In genomic region chr1:151684451-151684892, GRCm38 (mm10) we compare ENCODE assay signal across 13 mouse cellular contexts.
DNase-seq lines count a peak whose midpoint lies in the region; ATAC-seq and TF ChIP-seq lines count a peak whose summit lies in the region.
"Had no signal": no experiment of that assay in that cellular context is flagged by ENCODE, and none has a peak within 500 bp of the region (broad histone marks: within the 10 kb centered on the region; RNA-seq: fewer than 3 reads in every experiment).

No protein-coding gene starts in this region.

- ATAC-seq in embryonic facial prominence, embryonic 11.5 days (replicated peaks; ENCODE audit: insufficient number of reproducible peaks, low FRiP score, low TSS enrichment, low read depth): no peak
- ATAC-seq in lung, embryonic 14.5 days (ENCODE audit: insufficient read depth): no peak
- no peak for ATAC-seq in lung, postnatal 0 days
- no peak for ATAC-seq in stomach, embryonic 15.5 days (ENCODE audit: insufficient read depth, low FRiP score, low read depth)
- ATAC-seq in midbrain, embryonic 13.5 days: no peak

- H3K4me2 ChIP-seq in embryonic facial prominence, embryonic 11.5 days (ENCODE audit: low read depth, low read length): no peak overlapping the region
- H3K4me2 ChIP-seq in lung, embryonic 14.5 days: no peak overlapping the region
- H3K4me2 ChIP-seq in lung, postnatal 0 days (replicated peaks; ENCODE audit: low read depth, low read length): no peak overlapping the region
- H3K4me2 ChIP-seq in stomach, embryonic 15.5 days: no peak overlapping the region
- no peak overlapping the region for H3K4me2 ChIP-seq in midbrain, embryonic 13.5 days (replicated peaks)
- H3K4me2 ChIP-seq: heart, embryonic 13.5 days had no signal

- H3K4me1 ChIP-seq in embryonic facial prominence, embryonic 11.5 days (ENCODE audit: control insufficient read depth, insufficient read depth, low read length): no peaks in the 10 kb centered on the region
- peaks cover 22% of the 10 kb centered on the region for H3K4me1 ChIP-seq in embryonic facial prominence, embryonic 10.5 days
- peaks cover 9% of the 10 kb centered on the region for H3K4me1 ChIP-seq in lung, embryonic 14.5 days (ENCODE audit: insufficient read depth)
- H3K4me1 ChIP-seq in lung, postnatal 0 days (ENCODE audit: insufficient read depth, low read depth, low read length): peaks cover 17% of the 10 kb centered on the region; the same call in 1 of the 2 replicates
- peaks cover 22% of the 10 kb centered on the region for H3K4me1 ChIP-seq in stomach, embryonic 15.5 days
- H3K4me1 ChIP-seq in midbrain, embryonic 13.5 days (replicated peaks): peaks cover 5% of the 10 kb centered on the region

- H3K27me3 ChIP-seq in embryonic facial prominence, embryonic 11.5 days (ENCODE audit: control insufficient read depth, insufficient read depth, low read length): no peaks in the 10 kb centered on the region
- H3K27me3 ChIP-seq in embryonic facial prominence, embryonic 10.5 days (replicated peaks; ENCODE audit: low read depth, poor library complexity, severe bottlenecking): no peaks in the 10 kb centered on the region
- H3K27me3 ChIP-seq in lung, embryonic 14.5 days (ENCODE audit: insufficient read depth, low read length): no peaks in the 10 kb centered on the region
- H3K27me3 ChIP-seq in lung, postnatal 0 days (replicated peaks; ENCODE audit: insufficient read depth, low read length): no peaks in the 10 kb centered on the region
- H3K27me3 ChIP-seq in stomach, embryonic 15.5 days (replicated peaks): no peaks in the 10 kb centered on the region
- H3K27me3 ChIP-seq in midbrain, embryonic 13.5 days: no peaks in the 10 kb centered on the region
- H3K27me3 ChIP-seq: heart, embryonic 13.5 days had no signal

- no peak overlapping the region for H3K27ac ChIP-seq in embryonic facial prominence, embryonic 11.5 days (replicated peaks; ENCODE audit: low read depth, low read length)
- H3K27ac ChIP-seq in embryonic facial prominence, embryonic 10.5 days (replicated peaks): no peak overlapping the region
- peak overlapping the region; percentile 9; the same call in 1 of the 2 replicates for H3K27ac ChIP-seq in lung, embryonic 14.5 days (ENCODE audit: low read depth)
- H3K27ac ChIP-seq in lung, postnatal 0 days (ENCODE audit: low read length): no peak overlapping the region
- H3K27ac ChIP-seq in stomach, embryonic 15.5 days: peak overlapping the region; percentile 8; the same call in 1 of the 2 replicates
- H3K27ac ChIP-seq in midbrain, embryonic 13.5 days: no peak overlapping the region
- H3K27ac ChIP-seq: heart, embryonic 13.5 days had no signal

- H3K9ac ChIP-seq in embryonic facial prominence, embryonic 11.5 days (replicated peaks; ENCODE audit: low read length): no peak overlapping the region
- no peak overlapping the region for H3K9ac ChIP-seq in lung, embryonic 14.5 days
- no peak overlapping the region for H3K9ac ChIP-seq in lung, postnatal 0 days (replicated peaks; ENCODE audit: low read depth)
- H3K9ac ChIP-seq in stomach, embryonic 15.5 days: no peak overlapping the region
- no peak overlapping the region for H3K9ac ChIP-seq in midbrain, embryonic 13.5 days (replicated peaks)
- H3K9ac ChIP-seq: heart, embryonic 13.5 days had no signal

- TF ChIP-seq EP300 in lung, postnatal 0 days (IDR thresholded peaks at IDR 0.05): no peak

- no peak for TF ChIP-seq CTCF in lung, embryonic 14.5 days (IDR thresholded peaks at IDR 0.05; ENCODE audit: low read depth)
- TF ChIP-seq CTCF in lung, postnatal 0 days (IDR thresholded peaks at IDR 0.05): no peak

- H3K4me3 ChIP-seq in embryonic facial prominence, embryonic 11.5 days (ENCODE audit: low read depth, low read length): no peak overlapping the region
- no peak overlapping the region for H3K4me3 ChIP-seq in embryonic facial prominence, embryonic 10.5 days
- H3K4me3 ChIP-seq in lung, embryonic 14.5 days (ENCODE audit: low read depth, low read length): no peak overlapping the region
- H3K4me3 ChIP-seq in lung, postnatal 0 days (ENCODE audit: low read depth, low read length): no peak overlapping the region
- H3K4me3 ChIP-seq in stomach, embryonic 15.5 days (replicated peaks): no peak overlapping the region
- no peak overlapping the region for H3K4me3 ChIP-seq in midbrain, embryonic 13.5 days (replicated peaks)
- H3K4me3 ChIP-seq: heart, embryonic 13.5 days had no signal

- H3K9me3 ChIP-seq in embryonic facial prominence, embryonic 11.5 days (replicated peaks; ENCODE audit: control insufficient read depth, low read length): no peaks in the 10 kb centered on the region
- H3K9me3 ChIP-seq in embryonic facial prominence, embryonic 10.5 days: no peaks in the 10 kb centered on the region
- H3K9me3 ChIP-seq in lung, embryonic 14.5 days (ENCODE audit: low read depth, low read length): no peaks in the 10 kb centered on the region
- H3K9me3 ChIP-seq in lung, postnatal 0 days (ENCODE audit: low read length): no peaks in the 10 kb centered on the region
- no peaks in the 10 kb centered on the region for H3K9me3 ChIP-seq in stomach, embryonic 15.5 days
- no peaks in the 10 kb centered on the region for H3K9me3 ChIP-seq in midbrain, embryonic 13.5 days
- H3K9me3 ChIP-seq: G1E; heart, embryonic 13.5 days had no signal

- no peaks in the 10 kb centered on the region for H3K36me3 ChIP-seq in embryonic facial prominence, embryonic 11.5 days (replicated peaks; ENCODE audit: control insufficient read depth, insufficient read depth, low read depth, low read length)
- no peaks in the 10 kb centered on the region for H3K36me3 ChIP-seq in embryonic facial prominence, embryonic 10.5 days (replicated peaks)
- H3K36me3 ChIP-seq in lung, embryonic 14.5 days (ENCODE audit: insufficient read depth): no peaks in the 10 kb centered on the region
- H3K36me3 ChIP-seq in lung, postnatal 0 days (ENCODE audit: insufficient read depth, low read length): no peaks in the 10 kb centered on the region
- no peaks in the 10 kb centered on the region for H3K36me3 ChIP-seq in stomach, embryonic 15.5 days
- H3K36me3 ChIP-seq in midbrain, embryonic 13.5 days: no peaks in the 10 kb centered on the region
- H3K36me3 ChIP-seq: G1E; heart, embryonic 13.5 days had no signal

- WGBS in embryonic facial prominence, embryonic 11.5 days: 66% methylated on average over 7 of the region's 7 CpGs
- 78% methylated on average over 7 of the region's 7 CpGs for WGBS in embryonic facial prominence, embryonic 10.5 days
- 53% methylated on average over 7 of the region's 7 CpGs for WGBS in lung, embryonic 14.5 days
- 77% methylated on average over 7 of the region's 7 CpGs for WGBS in lung, postnatal 0 days
- 60% methylated on average over 7 of the region's 7 CpGs for WGBS in stomach, embryonic 15.5 days
- WGBS in midbrain, embryonic 13.5 days: 87% methylated on average over 7 of the region's 7 CpGs

- peak; percentile 4 for DNase-seq in embryonic facial prominence, embryonic 11.5 days (ENCODE audit: low spot score)
- no peak for DNase-seq in embryonic facial prominence, embryonic 10.5 days (ENCODE audit: low spot score)
- DNase-seq in lung, embryonic 14.5 days: no peak
- DNase-seq in lung, postnatal 0 days (ENCODE audit: low spot score): no peak
- peak; percentile 35 for DNase-seq in induced T-regulatory cell, adult 2 months (ENCODE audit: low read depth)
- DNase-seq in embryo, embryonic 10.5 days (ENCODE audit: low spot score): no peak
- DNase-seq: cerebellum, postnatal 14 days; layer of hippocampus, adult 9-11 months; lung, postnatal 10 days had no signal

Comparison
In these comparisons a context has a peak if more than half of its experiments do, and no peak if none do; other contexts are left out.
1. DNase-seq: peak in embryonic facial prominence, embryonic 11.5 days (single experiment) and induced T-regulatory cell, adult 2 months (single experiment); none in embryonic facial prominence, embryonic 10.5 days (single experiment), lung, embryonic 14.5 days (single experiment), lung, postnatal 0 days (single experiment) and embryo, embryonic 10.5 days (single experiment).
2. H3K27ac ChIP-seq: peak in lung, embryonic 14.5 days (single experiment) and stomach, embryonic 15.5 days (single experiment); none in embryonic facial prominence, embryonic 11.5 days (single experiment), embryonic facial prominence, embryonic 10.5 days (single experiment), lung, postnatal 0 days (single experiment) and midbrain, embryonic 13.5 days (single experiment).